Mouse (Mus musculus): Measurements from ENCODE around the gene Rhbdf2. TPM values are rescaled to one million over a fixed set of nuclear protein-coding genes. Genes with fewer than 3 reads are reported as not detected.

Rhbdf2 gene
- polyA plus RNA-seq, 1 experiment from 2014 or later: 10.8 TPM

- WGBS: 13% methylated on average over 42 of the region's 42 CpGs
- Histone ChIP-seq H3K4me1 (ENCODE audit: control insufficient read depth, insufficient read depth, low read length) (peaks cover 49% of the 10 kb centered on the region), H3K36me3 (ENCODE audit: control insufficient read depth, insufficient read depth, low read length) (no peaks in the 10 kb centered on the region), H3K9me3 (ENCODE audit: control insufficient read depth, low read length) (no peaks in the 10 kb centered on the region), H3K9ac (ENCODE audit: low read depth, low read length) (peak overlapping the region; percentile 79), H3K27me3 (replicated peaks; ENCODE audit: control insufficient read depth, insufficient read depth, low read length) (no peaks in the 10 kb centered on the region), H3K4me3 (ENCODE audit: low read length) (peak overlapping the region; percentile 68), H3K27ac (ENCODE audit: low read length) (peak overlapping the region; percentile 63), H3K4me2 (ENCODE audit: low read depth, low read length) (peak overlapping the region; percentile 77)
- peak; percentile 73 for ATAC-seq
Observed at GRCm38 (mm10) chr11:116624131-116624832, 2.5 kb downstream of the Rhbdf2 start.

GRCm38 (mm10) chr11:116623281-116624124, 3.3 kb downstream of the Rhbdf2 start:
- Histone ChIP-seq H3K9ac (ENCODE audit: low read depth, low read length) (peak overlapping the region; percentile 79), H3K27me3 (replicated peaks; ENCODE audit: control insufficient read depth, insufficient read depth, low read length) (no peaks in the 10 kb centered on the region), H3K4me3 (ENCODE audit: low read length) (peak overlapping the region; percentile 68), H3K36me3 (ENCODE audit: control insufficient read depth, insufficient read depth, low read length) (no peaks in the 10 kb centered on the region), H3K9me3 (ENCODE audit: control insufficient read depth, low read length) (no peaks in the 10 kb centered on the region), H3K27ac (ENCODE audit: low read length) (peak overlapping the region; percentile 63), H3K4me2 (ENCODE audit: low read depth, low read length) (peak overlapping the region; percentile 77), H3K4me1 (ENCODE audit: control insufficient read depth, insufficient read depth, low read length) (peaks cover 51% of the 10 kb centered on the region)
- ATAC-seq: peak; percentile 52
- WGBS: 9% methylated on average over 40 of the region's 40 CpGs

GRCm38 (mm10) chr11:116621258-116621704, 5.5 kb downstream of the Rhbdf2 start:
- Histone ChIP-seq H3K9me3 (ENCODE audit: control insufficient read depth, low read length) (no peaks in the 10 kb centered on the region), H3K27ac (ENCODE audit: low read length) (peak overlapping the region; percentile 65), H3K4me3 (ENCODE audit: low read length) (no peak overlapping the region), H3K9ac (ENCODE audit: low read depth, low read length) (no peak overlapping the region), H3K4me1 (ENCODE audit: control insufficient read depth, insufficient read depth, low read length) (peaks cover 53% of the 10 kb centered on the region), H3K4me2 (ENCODE audit: low read depth, low read length) (no peak overlapping the region), H3K36me3 (ENCODE audit: control insufficient read depth, insufficient read depth, low read length) (no peaks in the 10 kb centered on the region), H3K27me3 (replicated peaks; ENCODE audit: control insufficient read depth, insufficient read depth, low read length) (no peaks in the 10 kb centered on the region)
- WGBS: 41% methylated on average over 6 of the region's 6 CpGs
- peak; percentile 21; the same call in 1 of the 2 replicates for ATAC-seq

GRCm38 (mm10) chr11:116620559-116621253, 6.1 kb downstream of the Rhbdf2 start:
- no peak for ATAC-seq
- peaks cover 58% of the 10 kb centered on the region for H3K4me1 ChIP-seq (ENCODE audit: control insufficient read depth, insufficient read depth, low read length)

GRCm38 (mm10) chr11:116620073-116620472, 6.7 kb downstream of the Rhbdf2 start:
- Histone ChIP-seq H3K4me2 (ENCODE audit: low read depth, low read length) (no peak overlapping the region), H3K36me3 (ENCODE audit: control insufficient read depth, insufficient read depth, low read length) (no peaks in the 10 kb centered on the region), H3K27ac (ENCODE audit: low read length) (no peak overlapping the region), H3K9ac (ENCODE audit: low read depth, low read length) (no peak overlapping the region), H3K4me3 (ENCODE audit: low read length) (no peak overlapping the region), H3K9me3 (ENCODE audit: control insufficient read depth, low read length) (no peaks in the 10 kb centered on the region), H3K27me3 (replicated peaks; ENCODE audit: control insufficient read depth, insufficient read depth, low read length) (no peaks in the 10 kb centered on the region), H3K4me1 (ENCODE audit: control insufficient read depth, insufficient read depth, low read length) (peaks cover 64% of the 10 kb centered on the region)
- ATAC-seq: peak; percentile 25; the same call in 1 of the 2 replicates
- 34% methylated on average over 9 of the region's 9 CpGs for WGBS

More at GRCm38 (mm10) chr11:116620559-116621253, 6.1 kb downstream of the Rhbdf2 start:
- Histone ChIP-seq H3K27ac (ENCODE audit: low read length) (peak overlapping the region; percentile 65), H3K27me3 (replicated peaks; ENCODE audit: control insufficient read depth, insufficient read depth, low read length) (no peaks in the 10 kb centered on the region), H3K4me2 (ENCODE audit: low read depth, low read length) (no peak overlapping the region), H3K4me3 (ENCODE audit: low read length) (no peak overlapping the region), H3K9ac (ENCODE audit: low read depth, low read length) (no peak overlapping the region), H3K9me3 (ENCODE audit: control insufficient read depth, low read length) (no peaks in the 10 kb centered on the region), H3K36me3 (ENCODE audit: control insufficient read depth, insufficient read depth, low read length) (no peaks in the 10 kb centered on the region)
- 75% methylated on average over 10 of the region's 10 CpGs for WGBS

GRCm38 (mm10) chr11:116619561-116619960, 7.3 kb downstream of the Rhbdf2 start:
- H3K27ac ChIP-seq (ENCODE audit: low read length): no peak overlapping the region
- no peak overlapping the region for H3K9ac ChIP-seq (ENCODE audit: low read depth, low read length)
- no peaks in the 10 kb centered on the region for H3K36me3 ChIP-seq (ENCODE audit: control insufficient read depth, insufficient read depth, low read length)
- H3K4me3 ChIP-seq (ENCODE audit: low read length): no peak overlapping the region
- WGBS: 41% methylated on average over 8 of the region's 8 CpGs
- no peak overlapping the region for H3K4me2 ChIP-seq (ENCODE audit: low read depth, low read length)
- no peak for ATAC-seq
- no peaks in the 10 kb centered on the region for H3K27me3 ChIP-seq (replicated peaks; ENCODE audit: control insufficient read depth, insufficient read depth, low read length)
- peaks cover 64% of the 10 kb centered on the region for H3K4me1 ChIP-seq (ENCODE audit: control insufficient read depth, insufficient read depth, low read length)
- H3K9me3 ChIP-seq (ENCODE audit: control insufficient read depth, low read length): no peaks in the 10 kb centered on the region

- ATAC-seq: no peak
- peaks cover 62% of the 10 kb centered on the region for H3K4me1 ChIP-seq (ENCODE audit: control insufficient read depth, insufficient read depth, low read length)
- WGBS: 81% methylated on average over 7 of the region's 7 CpGs
- no peak overlapping the region for H3K4me3 ChIP-seq (ENCODE audit: low read length)
- H3K27me3 ChIP-seq (replicated peaks; ENCODE audit: control insufficient read depth, insufficient read depth, low read length): no peaks in the 10 kb centered on the region
- no peak overlapping the region for H3K27ac ChIP-seq (ENCODE audit: low read length)
- no peak overlapping the region for H3K9ac ChIP-seq (ENCODE audit: low read depth, low read length)
- H3K36me3 ChIP-seq (ENCODE audit: control insufficient read depth, insufficient read depth, low read length): no peaks in the 10 kb centered on the region
- H3K9me3 ChIP-seq (ENCODE audit: control insufficient read depth, low read length): no peaks in the 10 kb centered on the region
- H3K4me2 ChIP-seq (ENCODE audit: low read depth, low read length): no peak overlapping the region
Observed at GRCm38 (mm10) chr11:116619156-116619555, 7.7 kb downstream of the Rhbdf2 start.

- no peak overlapping the region for H3K9ac ChIP-seq (ENCODE audit: low read depth, low read length)
- H3K27ac ChIP-seq (ENCODE audit: low read length): no peak overlapping the region
- no peak overlapping the region for H3K4me3 ChIP-seq (ENCODE audit: low read length)
- H3K9me3 ChIP-seq (ENCODE audit: control insufficient read depth, low read length): no peaks in the 10 kb centered on the region
- H3K4me1 ChIP-seq (ENCODE audit: control insufficient read depth, insufficient read depth, low read length): peaks cover 60% of the 10 kb centered on the region
- ATAC-seq: no peak
- WGBS: 89% methylated on average over 7 of the region's 7 CpGs
- H3K4me2 ChIP-seq (ENCODE audit: low read depth, low read length): no peak overlapping the region
- no peaks in the 10 kb centered on the region for H3K36me3 ChIP-seq (ENCODE audit: control insufficient read depth, insufficient read depth, low read length)
- H3K27me3 ChIP-seq (replicated peaks; ENCODE audit: control insufficient read depth, insufficient read depth, low read length): no peaks in the 10 kb centered on the region
Observed at GRCm38 (mm10) chr11:116618666-116619065, 8.2 kb downstream of the Rhbdf2 start.

- H3K27me3 ChIP-seq (replicated peaks; ENCODE audit: control insufficient read depth, insufficient read depth, low read length): no peaks in the 10 kb centered on the region
- H3K36me3 ChIP-seq (ENCODE audit: control insufficient read depth, insufficient read depth, low read length): no peaks in the 10 kb centered on the region
- 80% methylated on average over 7 of the region's 7 CpGs for WGBS
- no peak overlapping the region for H3K4me3 ChIP-seq (ENCODE audit: low read length)
- no peak overlapping the region for H3K27ac ChIP-seq (ENCODE audit: low read length)
- H3K4me2 ChIP-seq (ENCODE audit: low read depth, low read length): no peak overlapping the region
- no peak for ATAC-seq
- H3K9ac ChIP-seq (ENCODE audit: low read depth, low read length): no peak overlapping the region
- H3K4me1 ChIP-seq (ENCODE audit: control insufficient read depth, insufficient read depth, low read length): peaks cover 50% of the 10 kb centered on the region
- no peaks in the 10 kb centered on the region for H3K9me3 ChIP-seq (ENCODE audit: control insufficient read depth, low read length)
Observed at GRCm38 (mm10) chr11:116617641-116618040, 9.2 kb downstream of the Rhbdf2 start.

Measured in intestine, embryonic 16.5 days (tissue).